Mouse (Mus musculus) heart, embryonic 12.5 days (tissue): ENCODE data around the gene Lsm14a. TPM values are rescaled to one million over a fixed set of nuclear protein-coding genes. Genes with fewer than 3 reads are reported as not detected.

Source experiments
- polyA plus RNA-seq: library from polyadenylated mRNA; unstranded; fragments of >200 nt; fragmentation: Nextera tagmentation; extraction: Ambion mirVana; gene quantifications from 2 replicates; pipeline ENCODE4 v1.2.1, GENCODE M21; 2016

Gene Lsm14a
- polyA plus RNA-seq, 1 experiment from 2014 or later: 80.3 TPM

Other genes with a start within 250 kb of the Lsm14a start
- gene Uba2, start 223.7 kb downstream of the Lsm14a start, polyA plus RNA-seq: 123 and 127 TPM in 2 replicates
- 45.6 and 50.0 TPM in 2 replicates for gene Pdcd2l, start 196.7 kb downstream of the Lsm14a start, polyA plus RNA-seq
- 777 and 794 TPM in 2 replicates for gene Gpi1, start 163.0 kb downstream of the Lsm14a start, polyA plus RNA-seq
- gene Gm6096, start 142.3 kb downstream of the Lsm14a start, polyA plus RNA-seq: 0.86 TPM in 1 of 2 replicates, not detected in the other
- gene 4931406P16Rik, start 79.8 kb downstream of the Lsm14a start, polyA plus RNA-seq: 50.3 and 53.7 TPM in 2 replicates